Mouse (Mus musculus): ENCODE results near the gene Rab3c.

DNA sequence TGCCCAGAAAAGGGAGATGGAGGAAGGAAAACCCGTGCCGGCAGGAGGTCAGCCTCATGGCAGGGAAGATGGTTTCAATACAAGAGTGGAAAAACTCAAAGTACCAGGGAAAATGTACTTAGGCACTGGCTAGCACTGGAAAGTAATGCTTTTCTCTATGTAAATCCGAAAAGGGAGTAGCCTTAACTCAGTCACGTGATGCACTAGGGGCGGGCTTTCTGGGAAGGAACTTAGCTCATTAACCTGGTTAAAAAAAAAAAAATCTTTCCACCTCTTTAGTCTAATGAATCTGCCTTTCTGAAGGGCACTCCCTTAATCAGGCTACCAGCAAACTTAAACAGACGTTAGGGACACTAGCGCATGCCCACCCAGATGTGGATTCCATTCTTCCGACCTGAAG is 249.7 kb downstream of the Rab3c start:
- TF ChIP-seq POLR2A (IDR thresholded peaks at IDR 0.05; ENCODE audit: low read depth, low read length): no peak
- TF ChIP-seq POLR2AphosphoS2 (IDR thresholded peaks at IDR 0.05; ENCODE audit: low read depth, low read length): no peak
- no peak for TF ChIP-seq CTCF (conservative IDR thresholded peaks at IDR 0.05 in 1 of 2, IDR thresholded peaks at IDR 0.05 in 1 of 2; ENCODE audit: low read depth in 2 of 2, low read length in 2 of 2)
- no peak for TF ChIP-seq EP300 (IDR thresholded peaks at IDR 0.05; ENCODE audit: low read length)
- no peak for TF ChIP-seq BHLHE40 (IDR thresholded peaks at IDR 0.05; ENCODE audit: low read depth, low read length)
- TF ChIP-seq RCOR1 (conservative IDR thresholded peaks at IDR 0.05; ENCODE audit: low read depth, low read length): no peak
- TF ChIP-seq CHD1 (IDR thresholded peaks at IDR 0.05; ENCODE audit: low read depth, low read length): no peak
- TF ChIP-seq GABPA (IDR thresholded peaks at IDR 0.05; ENCODE audit: insufficient replicate concordance, low read depth, low read length): no peak
- TF ChIP-seq MAX (IDR thresholded peaks at IDR 0.05; ENCODE audit: low read length): no peak
- TF ChIP-seq MYC (IDR thresholded peaks at IDR 0.05; ENCODE audit: low read depth, low read length): no peak
- no peak for TF ChIP-seq HCFC1 (IDR thresholded peaks at IDR 0.05; ENCODE audit: low read depth, low read length)
- no peak for TF ChIP-seq E2F4 (IDR thresholded peaks at IDR 0.05; ENCODE audit: insufficient replicate concordance, low read depth, low read length)
- no peak for TF ChIP-seq SIN3A (IDR thresholded peaks at IDR 0.05; ENCODE audit: low read length)
